In the genomic region with DNA sequence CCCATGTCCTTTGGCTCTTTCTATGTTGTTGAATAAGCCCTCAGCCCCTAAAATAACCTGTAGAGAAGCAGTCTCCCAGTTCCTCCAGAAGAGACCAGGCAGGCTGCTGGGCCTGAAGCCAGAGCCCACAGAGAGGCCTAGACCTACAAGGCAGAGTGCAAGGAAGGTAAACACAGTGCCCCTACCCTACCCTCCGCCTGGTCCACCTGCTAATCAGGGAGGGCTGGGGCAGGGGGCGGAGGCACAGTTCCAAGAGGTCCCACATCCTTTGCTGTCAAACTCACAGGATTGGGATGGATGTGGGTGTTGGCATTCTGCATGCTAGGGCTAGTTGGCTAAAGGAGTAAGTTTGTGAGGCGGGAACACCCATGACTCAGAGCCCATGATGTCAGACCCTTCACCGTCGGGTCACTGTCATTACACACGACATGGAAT, we compare ENCODE assay signal across 8 mouse cellular contexts. TPM values are rescaled to one million over a fixed set of nuclear protein-coding genes. Genes with fewer than 3 reads are reported as not detected.
DNase-seq lines count a peak whose midpoint lies in the region; ATAC-seq and TF ChIP-seq lines count a peak whose summit lies in the region.

No protein-coding gene starts in this region.

- H3K9ac ChIP-seq in forebrain, postnatal 0 days, result no peak overlapping the region
- no peak overlapping the region for H3K9ac ChIP-seq in liver, embryonic 12.5 days
- H3K9ac ChIP-seq in stomach, embryonic 15.5 days, result no peak overlapping the region

- no peaks in the 10 kb centered on the region for H3K36me3 ChIP-seq in testis, adult 2 months (ENCODE audit: control insufficient read depth, insufficient read depth, low read length)
- no peaks in the 10 kb centered on the region for H3K36me3 ChIP-seq in forebrain, postnatal 0 days (ENCODE audit: insufficient read depth)
- H3K36me3 ChIP-seq in liver, embryonic 12.5 days, result no peaks in the 10 kb centered on the region
- no peaks in the 10 kb centered on the region for H3K36me3 ChIP-seq in stomach, embryonic 15.5 days

- H3K27me3 ChIP-seq in testis, adult 2 months (ENCODE audit: control insufficient read depth, insufficient read depth, low read length), result no peaks in the 10 kb centered on the region
- no peaks in the 10 kb centered on the region; the same call in 1 of the 2 replicates for H3K27me3 ChIP-seq in forebrain, postnatal 0 days (ENCODE audit: insufficient read depth, low read length)
- peaks cover 77% of the 10 kb centered on the region for H3K27me3 ChIP-seq in liver, embryonic 12.5 days (replicated peaks)
- H3K27me3 ChIP-seq in stomach, embryonic 15.5 days (replicated peaks), result peaks cover 8% of the 10 kb centered on the region; the same call in 1 of the 2 replicates

- H3K4me3 ChIP-seq in testis, adult 2 months (ENCODE audit: control insufficient read depth, low read depth, low read length), result peak overlapping the region; percentile 85; the same call in 1 of the 2 replicates
- H3K4me3 ChIP-seq in forebrain, postnatal 0 days (ENCODE audit: low read depth, low read length), result peak overlapping the region; percentile 51; the same call in 1 of the 2 replicates
- H3K4me3 ChIP-seq in liver, embryonic 12.5 days, result peak overlapping the region; percentile 56
- H3K4me3 ChIP-seq in stomach, embryonic 15.5 days (replicated peaks), result peak overlapping the region; percentile 50

- H3K27ac ChIP-seq in testis, adult 2 months (ENCODE audit: control insufficient read depth, insufficient read depth, low read depth, low read length), result peak overlapping the region; percentile 71
- no peak overlapping the region for H3K27ac ChIP-seq in forebrain, postnatal 0 days (ENCODE audit: low read depth, low read length)
- H3K27ac ChIP-seq in liver, embryonic 12.5 days, result no peak overlapping the region
- H3K27ac ChIP-seq in stomach, embryonic 15.5 days, result peak overlapping the region; percentile 68; the same call in 1 of the 2 replicates

- TF ChIP-seq POLR2A in testis, adult 2 months (IDR thresholded peaks at IDR 0.05; ENCODE audit: control insufficient read depth, low read depth, low read length), result no peak

- intact Hi-C loops in gastrocnemius, postnatal 36 days (cut with DNase I), result no loop called here

- H3K4me1 ChIP-seq in testis, adult 2 months (ENCODE audit: control insufficient read depth, insufficient read depth, low read length), result peaks cover 12% of the 10 kb centered on the region
- 0 out of 2 replicates have a peak, but pooled peaks cover 5% of the 10 kb centered on the region for H3K4me1 ChIP-seq in forebrain, postnatal 0 days (ENCODE audit: insufficient read depth)
- H3K4me1 ChIP-seq in liver, embryonic 12.5 days, result peaks cover 22% of the 10 kb centered on the region
- 0 out of 2 replicates have a peak, but pooled peaks cover 14% of the 10 kb centered on the region for H3K4me1 ChIP-seq in stomach, embryonic 15.5 days

- no peak for DNase-seq in testis, postnatal 14 days (ENCODE audit: low spot score)
- DNase-seq in forebrain, postnatal 0 days, result no peak
- no peak for DNase-seq in gastrocnemius, postnatal 36 days
- no peak for DNase-seq in left cerebral cortex, adult 8-10 months (ENCODE audit: low spot score in 2 of 2)
- DNase-seq in cerebellum, adult 9-11 months, result no peak

- H3K4me2 ChIP-seq in forebrain, postnatal 0 days (ENCODE audit: low read depth), result peak overlapping the region; percentile 99
- peak overlapping the region; percentile 79 for H3K4me2 ChIP-seq in liver, embryonic 12.5 days
- peak overlapping the region; percentile 100; the same call in 1 of the 2 replicates for H3K4me2 ChIP-seq in stomach, embryonic 15.5 days

- WGBS in forebrain, postnatal 0 days, result 37% methylated on average over 6 of the region's 6 CpGs
- 32% methylated on average over 6 of the region's 6 CpGs for WGBS in liver, embryonic 12.5 days (ENCODE audit: insufficient replicate concordance)
- WGBS in stomach, embryonic 15.5 days, result 40% methylated on average over 6 of the region's 6 CpGs

- no peak for TF ChIP-seq CTCF in testis, adult 2 months (IDR thresholded peaks at IDR 0.05; ENCODE audit: control insufficient read depth, insufficient read depth, insufficient replicate concordance, low read depth, low read length)
- TF ChIP-seq CTCF in forebrain, postnatal 0 days (IDR thresholded peaks at IDR 0.05; ENCODE audit: low read depth), result no peak

- no peaks in the 10 kb centered on the region for H3K9me3 ChIP-seq in forebrain, postnatal 0 days (ENCODE audit: low read length)
- H3K9me3 ChIP-seq in liver, embryonic 12.5 days (replicated peaks), result no peaks in the 10 kb centered on the region
- H3K9me3 ChIP-seq in stomach, embryonic 15.5 days, result no peaks in the 10 kb centered on the region

- no peak for ATAC-seq in forebrain, postnatal 0 days
- no peak for ATAC-seq in liver, embryonic 12.5 days
- ATAC-seq in stomach, embryonic 15.5 days (ENCODE audit: insufficient read depth, low FRiP score, low read depth), result peak; percentile 27; the same call in 1 of the 2 replicates

RNA-seq across cellular contexts. Expression of gene Il6ra, which starts 0.9 kb away (rescaled TPM):
- 0.93 and 1.1 TPM in 2 replicates for polyA plus RNA-seq in testis, adult 2 months (2012; rRNA removed)
- total RNA-seq in forebrain, postnatal 0 days (2014; rRNA removed), result 1.1 and 1.7 TPM in 2 replicates
- polyA plus RNA-seq in forebrain, postnatal 0 days (2015; fragmentation: Nextera tagmentation; extraction: Ambion mirVana), result 1.6 and 1.7 TPM in 2 replicates
- polyA plus RNA-seq in liver, embryonic 12.5 days (2016; fragmentation: Nextera tagmentation; extraction: Ambion mirVana), result 1.9 and 2.1 TPM in 2 replicates
- polyA plus RNA-seq in stomach, embryonic 15.5 days (2015; fragmentation: Nextera tagmentation; extraction: Ambion mirVana), result 3.2 TPM in 2 replicates
- 1 to 10 TPM; 4.4 to 4.8 TPM for total RNA-seq in gastrocnemius, postnatal 36 days (2021)
- total RNA-seq in left cerebral cortex, adult 8-10 months (2022), result 1 to 10 TPM; 3.8 to 6.6 (median 5.3) TPM

RNA-seq across cellular contexts. Expression of gene Atp8b2, which starts 51.2 kb away (rescaled TPM):
- 26.9 and 39.9 TPM in 2 replicates for polyA plus RNA-seq in testis, adult 2 months (2012; rRNA removed)
- 54.7 and 77.9 TPM in 2 replicates for total RNA-seq in forebrain, postnatal 0 days (2014; rRNA removed)
- 4.8 and 6.2 TPM in 2 replicates for polyA plus RNA-seq in forebrain, postnatal 0 days (2015; fragmentation: Nextera tagmentation; extraction: Ambion mirVana)
- polyA plus RNA-seq in liver, embryonic 12.5 days (2016; fragmentation: Nextera tagmentation; extraction: Ambion mirVana), result 4.2 and 4.6 TPM in 2 replicates
- polyA plus RNA-seq in stomach, embryonic 15.5 days (2015; fragmentation: Nextera tagmentation; extraction: Ambion mirVana), result 12.7 and 13.4 TPM in 2 replicates
- 10 to 100 TPM; 12.5 to 15.3 TPM for total RNA-seq in gastrocnemius, postnatal 36 days (2021)
- 100 to 1,000 TPM in 2 of 4 experiments, 10 to 100 TPM in 2; 96.1 to 111 (median 101) TPM for total RNA-seq in left cerebral cortex, adult 8-10 months (2022)

Comparison
In these comparisons a context has a peak if more than half of its experiments do, and no peak if none do; other contexts are left out.
1. H3K27ac ChIP-seq: peak in testis, adult 2 months (single experiment) and stomach, embryonic 15.5 days (single experiment); none in forebrain, postnatal 0 days (single experiment) and liver, embryonic 12.5 days (single experiment).
2. Peak in every context shown above with its lines, with median percentiles within 50 percentile points of each other: H3K4me3 ChIP-seq and H3K4me2 ChIP-seq.